ENCODE assay signal across 21 mouse cellular contexts in genomic region chr5:116868115-116868514, GRCm38 (mm10).
A peak's percentile ranks its signal among the peaks of the same experiment; 100 is the strongest.
DNase-seq lines count a peak whose midpoint lies in the region; TF ChIP-seq lines count a peak whose summit lies in the region.
"Had no signal": no experiment of that assay in that cellular context is flagged by ENCODE, and none has a peak within 500 bp of the region (broad histone marks: within the 10 kb centered on the region; RNA-seq: fewer than 3 reads in every experiment).

No protein-coding gene starts in this region.

- no peaks in the 10 kb centered on the region for H3K4me1 ChIP-seq in E14TG2a.4 (replicated peaks; ENCODE audit: low read depth, low read length)
- H3K4me1 ChIP-seq: embryonic facial prominence, embryonic 13.5 days; heart, embryonic 10.5 days; hindbrain, embryonic 13.5 days; kidney, embryonic 15.5 days; limb, embryonic 12.5 days; liver, embryonic 13.5 days; midbrain, embryonic 12.5 days had no signal

- H3K27me3 ChIP-seq in E14TG2a.4 (ENCODE audit: insufficient read depth, low read length): no peaks in the 10 kb centered on the region
- H3K27me3 ChIP-seq: CH12.LX; embryonic facial prominence, embryonic 13.5 days; hindbrain, embryonic 13.5 days; kidney, embryonic 15.5 days; limb, embryonic 12.5 days; liver, embryonic 13.5 days; midbrain, embryonic 12.5 days had no signal

- H3K4me3 ChIP-seq in E14TG2a.4 (replicated peaks; ENCODE audit: low read length): no peak overlapping the region
- H3K4me3 ChIP-seq: embryonic facial prominence, embryonic 13.5 days; heart, embryonic 10.5 days; hindbrain, embryonic 13.5 days; kidney, embryonic 15.5 days; limb, embryonic 12.5 days; liver, embryonic 13.5 days; midbrain, embryonic 12.5 days had no signal

- H3K36me3 ChIP-seq in E14TG2a.4 (ENCODE audit: insufficient read depth, low read length): no peaks in the 10 kb centered on the region
- H3K36me3 ChIP-seq: embryonic facial prominence, embryonic 13.5 days; heart, embryonic 10.5 days; hindbrain, embryonic 13.5 days; kidney, embryonic 15.5 days; limb, embryonic 12.5 days; liver, embryonic 13.5 days; midbrain, embryonic 12.5 days had no signal

- TF ChIP-seq CTCF in E14TG2a.4 (conservative IDR thresholded peaks at IDR 0.05; ENCODE audit: low read length): peak; percentile 44

- peaks cover 5% of the 10 kb centered on the region for H3K9me3 ChIP-seq in E14TG2a.4 (ENCODE audit: low read length)
- H3K9me3 ChIP-seq: heart, embryonic 10.5 days; hindbrain, embryonic 13.5 days; kidney, embryonic 15.5 days had no signal

- peak; percentile 12 for DNase-seq in adrenal gland, postnatal 36 days
- DNase-seq in adrenal gland, adult 8-10 months: no peak
- peak; percentile 22 to 34 for DNase-seq in layer of hippocampus, postnatal 10 days (ENCODE audit: low spot score in 2 of 2)
- DNase-seq in layer of hippocampus, adult 8-10 months (ENCODE audit: low spot score in 2 of 2): no peak
- peak; percentile 69 for DNase-seq in ZHBTc4 (ENCODE audit: low read depth, low spot score)
- no peak for DNase-seq in gastrocnemius, postnatal 10 days
- no peak for DNase-seq in frontal cortex, postnatal 25 days (ENCODE audit: low spot score in 2 of 2)
- DNase-seq: cerebellum, adult 8-10 months; gastrocnemius, postnatal 36 days; heart, postnatal 10 days; liver, embryonic 13.5 days; retina, postnatal 1 day; thymus, postnatal 36 days had no signal

Comparison
In these comparisons a context has a peak if more than half of its experiments do, and no peak if none do; other contexts are left out.
1. DNase-seq: peak in adrenal gland, postnatal 36 days (2 of 2), layer of hippocampus, postnatal 10 days (2 of 2) and ZHBTc4 (single experiment); none in adrenal gland, adult 8-10 months (single experiment), layer of hippocampus, adult 8-10 months (0 of 2), gastrocnemius, postnatal 10 days (single experiment) and frontal cortex, postnatal 25 days (0 of 2).